Mouse (Mus musculus) large intestine, adult 2 months (tissue): Measurements from ENCODE around the gene Hoxa6. TPM values are rescaled to one million over a fixed set of nuclear protein-coding genes. Genes with fewer than 3 reads are reported as not detected.

Experiments used
- DNase-seq: peaks from one replicate; pipeline ENCODE4 v3.0.0-alpha.2; 2012; ENCODE audit warnings: low read depth, low spot score
- WGBS: fragments of 180-500 bp; shearing (Covaris S2); methylation state at CpG from one replicate; pipeline ENCODE4 v1.1.7; 2018; 5-methylcytosine and 5-hydroxymethylcytosine counted together
- polyA plus RNA-seq: library from polyadenylated mRNA; depleted of rRNA; stranded (reverse); fragments of >200 nt; gene quantifications from 2 replicates; pipeline ENCODE4 v1.2.3, GENCODE M21; 2012

Hoxa6 gene
- polyA plus RNA-seq, 1 experiment = 0.16 TPM

GRCm38 (mm10) chr6:52205221-52205620 lies 3.3 kb downstream of the Hoxa6 start:
- WGBS = 51% methylated on average over 14 of the region's 14 CpGs
- no peak for DNase-seq

- no peak for DNase-seq
- 11% methylated on average over 65 of the region's 65 CpGs for WGBS
Observed at GRCm38 (mm10) chr6:52204050-52204752, 4.3 kb downstream of the Hoxa6 start, which contains the start of gene Hoxa5. Gene Hoxa5, minus strand, starts transcription at chr6:52204587.

- 21% methylated on average over 46 of the region's 46 CpGs for WGBS
- no peak for DNase-seq
Observed at GRCm38 (mm10) chr6:52203371-52204049, 5.0 kb downstream of the Hoxa6 start.

GRCm38 (mm10) chr6:52203121-52203370 lies 5.5 kb downstream of the Hoxa6 start:
- DNase-seq = no peak
- WGBS = 24% methylated on average over 10 of the region's 10 CpGs

- 38% methylated on average over 22 of the region's 22 CpGs for WGBS
Observed at GRCm38 (mm10) chr6:52202362-52203120, 6.0 kb downstream of the Hoxa6 start.

GRCm38 (mm10) chr6:52201269-52201668 lies 7.3 kb downstream of the Hoxa6 start:
- WGBS = 34% methylated on average over 1 of the region's 1 CpGs

More at GRCm38 (mm10) chr6:52202362-52203120, 6.0 kb downstream of the Hoxa6 start:
- DNase-seq = no peak

GRCm38 (mm10) chr6:52200751-52201250 lies 7.7 kb downstream of the Hoxa6 start:
- 33% methylated on average over 10 of the region's 10 CpGs for WGBS
- DNase-seq = peak; percentile 93

More at GRCm38 (mm10) chr6:52201269-52201668, 7.3 kb downstream of the Hoxa6 start:
- no peak for DNase-seq

- 27% methylated on average over 30 of the region's 30 CpGs for WGBS
Observed at GRCm38 (mm10) chr6:52200073-52200750, 8.3 kb downstream of the Hoxa6 start.

GRCm38 (mm10) chr6:52197271-52197670 lies 11.3 kb downstream of the Hoxa6 start:
- DNase-seq = no peak
- WGBS = 13% methylated on average over 10 of the region's 10 CpGs

More at GRCm38 (mm10) chr6:52200073-52200750, 8.3 kb downstream of the Hoxa6 start:
- no peak for DNase-seq

- no peak for DNase-seq
- 47% methylated on average over 9 of the region's 9 CpGs for WGBS
Observed at GRCm38 (mm10) chr6:52196811-52197210, 11.7 kb downstream of the Hoxa6 start.

GRCm38 (mm10) chr6:52194690-52195089 lies 13.8 kb downstream of the Hoxa6 start:
- WGBS = 35% methylated on average over 10 of the region's 10 CpGs
- DNase-seq = no peak

- DNase-seq = no peak
- WGBS = 1% methylated on average over 54 of the region's 55 CpGs
Observed at GRCm38 (mm10) chr6:52191860-52192550, 16.5 kb downstream of the Hoxa6 start.

GRCm38 (mm10) chr6:52190906-52191810 lies 17.4 kb downstream of the Hoxa6 start, which contains the start of gene Hoxa4:
Gene Hoxa4, minus strand, starts transcription at chr6:52191753.
- 2% methylated on average over 95 of the region's 102 CpGs for WGBS
- DNase-seq = peak; percentile 85

- DNase-seq = no peak
- 24% methylated on average over 23 of the region's 23 CpGs for WGBS
Observed at GRCm38 (mm10) chr6:52190410-52190809, 18.1 kb downstream of the Hoxa6 start.

- 34% methylated on average over 8 of the region's 8 CpGs for WGBS
- no peak for DNase-seq
Observed at GRCm38 (mm10) chr6:52189909-52190308, 18.6 kb downstream of the Hoxa6 start.

- 21% methylated on average over 5 of the region's 5 CpGs for WGBS
- no peak for DNase-seq
Observed at GRCm38 (mm10) chr6:52189172-52189591, 19.3 kb downstream of the Hoxa6 start.

GRCm38 (mm10) chr6:52186500-52186899 lies 22.0 kb downstream of the Hoxa6 start:
- WGBS = 51% methylated on average over 1 of the region's 1 CpGs
- DNase-seq = no peak

GRCm38 (mm10) chr6:52185834-52186233 lies 22.7 kb downstream of the Hoxa6 start:
- WGBS = 43% methylated on average over 3 of the region's 3 CpGs
- DNase-seq = no peak
